Comparison of ENCODE assay signal across 24 mouse cellular contexts in genomic region chr4:89457861-89458260, GRCm38 (mm10).
DNase-seq lines count a peak whose midpoint lies in the region; ATAC-seq and TF ChIP-seq lines count a peak whose summit lies in the region.
"Had no signal": no experiment of that assay in that cellular context is flagged by ENCODE, and none has a peak within 500 bp of the region (broad histone marks: within the 10 kb centered on the region; RNA-seq: fewer than 3 reads in every experiment).

No protein-coding gene starts in this region.

- no peak overlapping the region for H3K4me3 ChIP-seq in liver, adult 2 months (ENCODE audit: insufficient read depth, low read depth, low read length)
- H3K4me3 ChIP-seq in liver, embryonic 12.5 days = no peak overlapping the region
- H3K4me3 ChIP-seq: heart, embryonic 10.5 days; heart, embryonic 13.5 days had no signal

- no peak overlapping the region for H3K27ac ChIP-seq in liver, adult 2 months (replicated peaks; ENCODE audit: insufficient read depth, low read depth, low read length)
- no peak overlapping the region for H3K27ac ChIP-seq in liver, embryonic 12.5 days
- H3K27ac ChIP-seq: heart, embryonic 10.5 days; heart, embryonic 13.5 days; hindbrain, embryonic 14.5 days; hindbrain, postnatal 0 days had no signal

- H3K9ac ChIP-seq in liver, adult 2 months (ENCODE audit: low read depth, low read length) = no peak overlapping the region
- no peak overlapping the region for H3K9ac ChIP-seq in liver, embryonic 12.5 days
- H3K9ac ChIP-seq: heart, embryonic 13.5 days; hindbrain, embryonic 14.5 days had no signal

- DNase-seq in liver, adult 2 months (ENCODE audit: extremely low read depth, low read depth, low spot score) = peak; percentile 22
- DNase-seq in left cerebral cortex, postnatal 4 days = no peak
- no peak for DNase-seq in left cerebral cortex, postnatal 25 days (ENCODE audit: low spot score in 2 of 2)
- no peak for DNase-seq in right cerebral cortex, postnatal 14 days
- DNase-seq: adrenal gland, postnatal 14 days; cerebellum, adult 11-12 months; cerebellum, adult 8-10 months; cerebellum, postnatal 10 days; cerebellum, postnatal 36 days; gastrocnemius, postnatal 10 days; gastrocnemius, postnatal 36 days; heart, adult 18-20 months; heart, postnatal 14 days; heart, postnatal 4 days had no signal

- H3K79me2 ChIP-seq in liver, adult 2 months (ENCODE audit: control insufficient read depth, insufficient read depth, low read length) = no peaks in the 10 kb centered on the region

- TF ChIP-seq POLR2A in liver, adult 2 months (IDR thresholded peaks at IDR 0.05; ENCODE audit: extremely low read depth, insufficient read depth, low read length) = no peak

- ATAC-seq in liver, embryonic 12.5 days = no peak
- peak; percentile 27; the same call in 1 of the 2 replicates for ATAC-seq in common myeloid progenitor, adult 5-6 weeks (replicated peaks; ENCODE audit: low read depth, poor library complexity, severe bottlenecking)
- ATAC-seq in megakaryocyte, adult 5-6 weeks (ENCODE audit: poor library complexity, severe bottlenecking) = peak; percentile 67
- ATAC-seq: forebrain, embryonic 14.5 days; hindbrain, postnatal 0 days; intestine, embryonic 16.5 days; Patski had no signal

- no peaks in the 10 kb centered on the region for H3K9me3 ChIP-seq in liver, embryonic 12.5 days (replicated peaks)
- H3K9me3 ChIP-seq: heart, embryonic 10.5 days; heart, embryonic 13.5 days had no signal

- WGBS in liver, adult 2 months = 93% methylated on average over 2 of the region's 2 CpGs
- WGBS in liver, embryonic 12.5 days (ENCODE audit: insufficient replicate concordance) = 57% methylated on average over 2 of the region's 2 CpGs

- no peak for TF ChIP-seq CTCF in liver, adult 2 months (IDR thresholded peaks at IDR 0.05; ENCODE audit: low read depth, low read length)

- H3K4me2 ChIP-seq in liver, embryonic 12.5 days = no peak overlapping the region
- H3K4me2 ChIP-seq: heart, embryonic 13.5 days; hindbrain, embryonic 14.5 days had no signal

- no peaks in the 10 kb centered on the region for H3K4me1 ChIP-seq in liver, adult 2 months (ENCODE audit: control insufficient read depth, insufficient read depth, low read length)
- H3K4me1 ChIP-seq in liver, embryonic 12.5 days = no peaks in the 10 kb centered on the region
- H3K4me1 ChIP-seq: heart, embryonic 10.5 days had no signal

- no peaks in the 10 kb centered on the region for H3K27me3 ChIP-seq in liver, adult 2 months (ENCODE audit: control insufficient read depth, insufficient read depth, low read length)
- H3K27me3 ChIP-seq in liver, embryonic 12.5 days (replicated peaks) = no peaks in the 10 kb centered on the region
- H3K27me3 ChIP-seq: heart, embryonic 13.5 days; Patski had no signal

- no peaks in the 10 kb centered on the region for H3K36me3 ChIP-seq in liver, adult 2 months (ENCODE audit: control insufficient read depth, insufficient read depth, low read length)
- no peaks in the 10 kb centered on the region for H3K36me3 ChIP-seq in liver, embryonic 12.5 days
- H3K36me3 ChIP-seq: heart, embryonic 10.5 days; heart, embryonic 13.5 days had no signal

- intact Hi-C loops in left cerebral cortex, postnatal 4 days (cut with DNase I) = no loop called here
- intact Hi-C loops in left cerebral cortex, postnatal 25 days (cut with DNase I) = no loop called here
